In genomic region chr14:100883115-100883514, GRCm38 (mm10) we compare ENCODE assay signal across 23 mouse cellular contexts.
DNase-seq lines count a peak whose midpoint lies in the region; ATAC-seq and TF ChIP-seq lines count a peak whose summit lies in the region.
"Had no signal": no experiment of that assay in that cellular context is flagged by ENCODE, and none has a peak within 500 bp of the region (broad histone marks: within the 10 kb centered on the region; RNA-seq: fewer than 3 reads in every experiment).

No protein-coding gene starts in this region.

- TF ChIP-seq POLR2A in CH12.LX (IDR thresholded peaks at IDR 0.05; ENCODE audit: low read depth, low read length): no peak

- H3K4me1 ChIP-seq in CH12.LX (ENCODE audit: control insufficient read depth in 1 of 2, insufficient read depth in 2 of 2): peaks cover 0 to 7% of the 10 kb centered on the region in 2 experiments; a peak in 2 of 4 replicates
- H3K4me1 ChIP-seq: embryonic facial prominence, embryonic 10.5 days; embryonic facial prominence, embryonic 12.5 days; forebrain, embryonic 13.5 days; forebrain, embryonic 15.5 days had no signal

- no peaks in the 10 kb centered on the region for H3K9me3 ChIP-seq in CH12.LX (replicated peaks; ENCODE audit: low read length)
- H3K9me3 ChIP-seq: embryonic facial prominence, embryonic 10.5 days; embryonic facial prominence, embryonic 12.5 days; forebrain, embryonic 13.5 days; forebrain, embryonic 15.5 days had no signal

- H3K4me3 ChIP-seq in CH12.LX (replicated peaks in 1 of 3; ENCODE audit: low read depth in 2 of 3, low read length in 2 of 3, poor library complexity in 1 of 3): no peak overlapping the region
- H3K4me3 ChIP-seq: embryonic facial prominence, embryonic 10.5 days; embryonic facial prominence, embryonic 12.5 days; forebrain, embryonic 13.5 days; forebrain, embryonic 15.5 days had no signal

- DNase-seq in CH12.LX (ENCODE audit: extremely low read depth): peak; percentile 57
- DNase-seq in heart, postnatal 14 days: no peak
- no peak for DNase-seq in adrenal gland, postnatal 4 days (ENCODE audit: low spot score in 2 of 2)
- DNase-seq: adrenal gland, adult 8-10 months; adrenal gland, postnatal 14 days; adrenal gland, postnatal 36 days; B cell, adult 2 months; cerebellum, adult 11 months; cerebellum, adult 18-20 months; cerebellum, adult 8-10 months; cerebellum, adult 9-11 months; cerebellum, postnatal 14 days; cerebellum, postnatal 36 days; forebrain, postnatal 0 days had no signal

- TF ChIP-seq CTCF in CH12.LX (conservative IDR thresholded peaks at IDR 0.05 in 1 of 2, IDR thresholded peaks at IDR 0.05 in 1 of 2; ENCODE audit: low read depth in 2 of 2, low read length in 2 of 2): no peak

- peak; percentile 62; the same call in 1 of the 2 replicates for ATAC-seq in common myeloid progenitor, adult 5-6 weeks (replicated peaks; ENCODE audit: low read depth, poor library complexity, severe bottlenecking)
- peak; percentile 54 for ATAC-seq in megakaryocyte progenitor cell, adult 5-6 weeks (replicated peaks; ENCODE audit: poor library complexity)
- ATAC-seq: activated CD4-positive, CD25-positive, alpha-beta regulatory T cell, adult 4 months; CD4-positive, CD25-positive, alpha-beta regulatory T cell, adult 4 months; forebrain, embryonic 13.5 days; forebrain, embryonic 15.5 days; forebrain, postnatal 0 days; Patski had no signal

- H3K9ac ChIP-seq in CH12.LX (ENCODE audit: insufficient read depth, low read depth): no peak overlapping the region
- H3K9ac ChIP-seq: embryonic facial prominence, embryonic 12.5 days; forebrain, embryonic 13.5 days; forebrain, embryonic 15.5 days; forebrain, postnatal 0 days had no signal

- H3K27me3 ChIP-seq in CH12.LX (replicated peaks): no peaks in the 10 kb centered on the region
- H3K27me3 ChIP-seq: embryonic facial prominence, embryonic 12.5 days; forebrain, embryonic 13.5 days; forebrain, embryonic 15.5 days; Patski had no signal

- in situ Hi-C loops in CH12.LX (cut with MboI; ENCODE audit: low pct_ligation_motif_present, low pct_unique_long_range_greater_than_20kb, low sequenced_read_pairs): no loop called here

- H3K36me3 ChIP-seq in CH12.LX (replicated peaks in 1 of 2; ENCODE audit: control insufficient read depth in 1 of 2, insufficient read depth in 1 of 2, low read length in 1 of 2): no peaks in the 10 kb centered on the region
- H3K36me3 ChIP-seq: embryonic facial prominence, embryonic 10.5 days; embryonic facial prominence, embryonic 12.5 days; forebrain, embryonic 15.5 days had no signal

- TF ChIP-seq RAD21 in CH12.LX (IDR thresholded peaks at IDR 0.05; ENCODE audit: low read depth, low read length): no peak

- H3K27ac ChIP-seq in CH12.LX (ENCODE audit: insufficient read depth, low read depth): no peak overlapping the region
- H3K27ac ChIP-seq: embryonic facial prominence, embryonic 10.5 days; embryonic facial prominence, embryonic 12.5 days; forebrain, embryonic 13.5 days; forebrain, embryonic 15.5 days had no signal

- no peak overlapping the region for H3K4me2 ChIP-seq in CH12.LX (ENCODE audit: insufficient read depth, low read depth, poor library complexity, severe bottlenecking)
- H3K4me2 ChIP-seq: embryonic facial prominence, embryonic 12.5 days; forebrain, embryonic 13.5 days; forebrain, embryonic 15.5 days had no signal

- TF ChIP-seq EP300 in CH12.LX (IDR thresholded peaks at IDR 0.05; ENCODE audit: low read length): 0 out of 2 replicates have a peak, but pooled peaks have one; percentile 17

- intact Hi-C loops in heart, postnatal 14 days (cut with DNase I): no loop called here

- dilution Hi-C loops in CH12.LX (cut with MboI; ENCODE audit: extremely low pct_ligation_motif_present, extremely low pct_unique_long_range_greater_than_20kb, low sequenced_read_pairs): no loop called here

- no peaks in the 10 kb centered on the region for H3K79me2 ChIP-seq in CH12.LX (replicated peaks; ENCODE audit: control insufficient read depth, extremely low read depth, insufficient read depth, poor library complexity, severe bottlenecking)

TF ChIP-seq in CH12.LX, 34 proteins besides CTCF, POLR2A, EP300 and RAD21:
- TF ChIP-seq ETS1 (conservative IDR thresholded peaks at IDR 0.05; ENCODE audit: low read depth, low read length) (no peak), SIN3A (IDR thresholded peaks at IDR 0.05; ENCODE audit: low read length) (no peak), MAZ (IDR thresholded peaks at IDR 0.05; ENCODE audit: low read depth, low read length) (no peak), ZNF384 (IDR thresholded peaks at IDR 0.05; ENCODE audit: low read depth, low read length) (no peak), GABPA (IDR thresholded peaks at IDR 0.05; ENCODE audit: insufficient replicate concordance, low read depth, low read length) (no peak), NRF1 (IDR thresholded peaks at IDR 0.05; ENCODE audit: low read depth, low read length) (no peak), USF2 (conservative IDR thresholded peaks at IDR 0.05; ENCODE audit: low read depth, low read length) (no peak), MYC (IDR thresholded peaks at IDR 0.05; ENCODE audit: low read depth, low read length) (no peak), UBTF (IDR thresholded peaks at IDR 0.05; ENCODE audit: low read depth, low read length) (no peak), ZKSCAN1 (IDR thresholded peaks at IDR 0.05; ENCODE audit: borderline replicate concordance, low read depth, low read length) (no peak), TBP (conservative IDR thresholded peaks at IDR 0.05; ENCODE audit: low read depth, low read length) (no peak), JUN (IDR thresholded peaks at IDR 0.05; ENCODE audit: insufficient read depth, low read depth, low read length) (no peak), POLR2AphosphoS2 (IDR thresholded peaks at IDR 0.05; ENCODE audit: low read depth, low read length) (no peak), JUND (conservative IDR thresholded peaks at IDR 0.05; ENCODE audit: low read depth, low read length) (no peak), USF1 (IDR thresholded peaks at IDR 0.05; ENCODE audit: low read depth, low read length) (no peak), SMC3 (IDR thresholded peaks at IDR 0.05; ENCODE audit: low read depth, low read length) (no peak), ZC3H11A (IDR thresholded peaks at IDR 0.05; ENCODE audit: low read depth, low read length) (no peak), ZMIZ1 (IDR thresholded peaks at IDR 0.05; ENCODE audit: low read depth, low read length) (no peak)
